In the genomic region with DNA sequence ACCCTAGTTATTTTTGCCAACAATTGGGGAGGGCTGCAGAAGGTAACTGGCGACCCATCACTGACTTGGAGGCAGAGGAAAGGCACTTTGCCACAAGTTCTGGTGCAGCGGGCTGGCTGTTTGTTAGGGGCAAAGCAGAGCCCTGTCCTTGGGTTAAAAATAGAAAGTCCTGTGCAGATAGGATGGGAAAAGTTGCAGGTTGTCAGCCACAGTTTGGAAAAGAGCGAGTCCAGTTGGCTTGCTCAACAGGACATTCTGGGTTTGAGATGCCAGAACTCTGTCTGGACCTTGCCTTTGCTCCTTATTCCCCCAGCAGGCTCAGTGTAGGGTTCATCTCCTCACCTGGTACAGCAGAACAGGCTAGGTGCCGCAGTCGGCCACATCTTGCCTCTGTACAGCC, we compare ENCODE assay signal across 26 mouse cellular contexts.
DNase-seq lines count a peak whose midpoint lies in the region; ATAC-seq lines count a peak whose summit lies in the region.
"Had no signal": no experiment of that assay in that cellular context is flagged by ENCODE, and none has a peak within 500 bp of the region (broad histone marks: within the 10 kb centered on the region; RNA-seq: fewer than 3 reads in every experiment).

No protein-coding gene starts in this region.

- no peak for ATAC-seq in heart, embryonic 15.5 days (replicated peaks; ENCODE audit: insufficient number of reproducible peaks, insufficient read depth, low FRiP score, low read depth)
- ATAC-seq: forebrain, embryonic 14.5 days; forebrain, postnatal 0 days; hindbrain, postnatal 0 days; inflammation-experienced regulatory T-cells, adult 6 months; intestine, embryonic 16.5 days; Patski had no signal

- H3K36me3 ChIP-seq in heart, embryonic 10.5 days, result no peaks in the 10 kb centered on the region
- H3K36me3 ChIP-seq in heart, embryonic 15.5 days, result no peaks in the 10 kb centered on the region
- H3K36me3 ChIP-seq: forebrain, embryonic 10.5 days; G1E had no signal

- H3K9ac ChIP-seq in heart, embryonic 15.5 days, result no peak overlapping the region
- H3K9ac ChIP-seq: forebrain, postnatal 0 days; hindbrain, embryonic 14.5 days had no signal

- no peaks in the 10 kb centered on the region for H3K27me3 ChIP-seq in heart, embryonic 10.5 days (ENCODE audit: insufficient read depth, poor library complexity, severe bottlenecking)
- no peaks in the 10 kb centered on the region for H3K27me3 ChIP-seq in heart, embryonic 15.5 days
- H3K27me3 ChIP-seq: CH12.LX, Patski had no signal

- no peak overlapping the region for H3K4me3 ChIP-seq in heart, embryonic 10.5 days
- H3K4me3 ChIP-seq in heart, embryonic 15.5 days, result no peak overlapping the region
- H3K4me3 ChIP-seq: forebrain, embryonic 10.5 days had no signal

- H3K4me2 ChIP-seq in heart, embryonic 15.5 days, result no peak overlapping the region
- H3K4me2 ChIP-seq: hindbrain, embryonic 14.5 days had no signal

- intact Hi-C loops in heart, postnatal 10 days (cut with DNase I), result no loop called here

- no peaks in the 10 kb centered on the region for H3K9me3 ChIP-seq in heart, embryonic 10.5 days
- no peaks in the 10 kb centered on the region for H3K9me3 ChIP-seq in heart, embryonic 15.5 days (replicated peaks)
- H3K9me3 ChIP-seq: forebrain, embryonic 10.5 days; G1E had no signal

- H3K4me1 ChIP-seq in heart, embryonic 10.5 days, result peaks cover 5% of the 10 kb centered on the region; the same call in 1 of the 2 replicates
- peaks cover 4% of the 10 kb centered on the region for H3K4me1 ChIP-seq in heart, embryonic 15.5 days (replicated peaks)

- 71% methylated on average over 5 of the region's 5 CpGs for WGBS in heart, embryonic 10.5 days
- WGBS in heart, embryonic 15.5 days, result 65% methylated on average over 5 of the region's 5 CpGs

- peak; percentile 33 to 62 for DNase-seq in heart, adult 18-20 months
- no peak for DNase-seq in heart, embryonic 10.5 days (ENCODE audit: low spot score)
- peak; percentile 26 to 40 for DNase-seq in heart, adult 9 months (ENCODE audit: low spot score in 2 of 2)
- peak; percentile 34 to 42 for DNase-seq in heart, postnatal 10 days
- DNase-seq in urinary bladder, adult 18-20 months (ENCODE audit: low spot score in 2 of 2), result no peak
- no peak for DNase-seq in frontal cortex, postnatal 10 days (ENCODE audit: low spot score in 2 of 2)
- DNase-seq: adrenal gland, postnatal 10 days; adrenal gland, postnatal 36 days; B cell, adult 2 months; cerebellum, adult 18-20 months; cerebellum, adult 9-10 months; cerebellum, postnatal 14 days; forebrain, postnatal 0 days; gastrocnemius, postnatal 36 days; kidney, adult 18-20 months; kidney, adult 9 months had no signal

- no peak overlapping the region for H3K27ac ChIP-seq in heart, embryonic 10.5 days
- peak overlapping the region; percentile 14; the same call in 1 of the 2 replicates for H3K27ac ChIP-seq in heart, embryonic 15.5 days
- H3K27ac ChIP-seq: forebrain, embryonic 10.5 days; hindbrain, embryonic 14.5 days; hindbrain, postnatal 0 days had no signal

Comparison
In these comparisons a context has a peak if more than half of its experiments do, and no peak if none do; other contexts are left out.
1. DNase-seq: peak in heart, adult 18-20 months (2 of 2), heart, adult 9 months (2 of 2) and heart, postnatal 10 days (2 of 2); none in heart, embryonic 10.5 days (single experiment), urinary bladder, adult 18-20 months (0 of 2) and frontal cortex, postnatal 10 days (0 of 2).